Mouse (Mus musculus) lung, postnatal 0 days (tissue): ENCODE measurements around the gene Lin7a. TPM values are rescaled to one million over a fixed set of nuclear protein-coding genes. Genes with fewer than 3 reads are reported as not detected.

ENCODE experiments used
- ATAC-seq: fragments of 200-750 bp; cut with Nextera tagmentation; 2 replicates; pipeline ENCODE4 v1.8.0; 2017; ENCODE audit warnings: moderate library complexity
- DNase-seq: peaks from one replicate; pipeline ENCODE4 v3.0.0-alpha.2; 2016; ENCODE audit warnings: low spot score
- H3K27ac ChIP-seq: fragments of 300-500 bp; sonication (generic); 2 replicates; pipeline ENCODE4 v1.5.1; 2014; ENCODE audit warnings: antibody characterized with exemption, mild to moderate bottlenecking, low read length, mixed read lengths
- H3K27me3 ChIP-seq: fragments of 300-500 bp; sonication (generic); replicated peaks from 2 replicates; pipeline ENCODE4 v1.6.1; 2014; ENCODE audit warnings: low read length, mixed read lengths; ENCODE audit not compliant: insufficient read depth
- H3K36me3 ChIP-seq: fragments of 300-500 bp; sonication (generic); 2 replicates; pipeline ENCODE4 v1.6.1; 2014; ENCODE audit warnings: low read length, mixed read lengths; ENCODE audit not compliant: insufficient read depth
- H3K4me1 ChIP-seq: fragments of 300-500 bp; sonication (generic); 2 replicates; pipeline ENCODE4 v1.6.1; 2014; ENCODE audit warnings: antibody characterized with exemption, low read depth, low read length, mixed read lengths; ENCODE audit not compliant: insufficient read depth
- H3K4me2 ChIP-seq: fragments of 300-500 bp; sonication (generic); replicated peaks from 2 replicates; pipeline ENCODE4 v1.6.1; 2014; ENCODE audit warnings: low read depth, mild to moderate bottlenecking, low read length, moderate library complexity, mixed read lengths
- H3K4me3 ChIP-seq: fragments of 300-500 bp; sonication (generic); 2 replicates; pipeline ENCODE4 v1.5.1; 2014; ENCODE audit warnings: low read depth, low read length
- H3K9ac ChIP-seq: fragments of 300-500 bp; sonication (generic); replicated peaks from 2 replicates; pipeline ENCODE4 v1.6.1; 2014; ENCODE audit warnings: low read depth, mild to moderate bottlenecking
- H3K9me3 ChIP-seq: fragments of 300-500 bp; sonication (generic); 2 replicates; pipeline ENCODE4 v1.6.1; 2016; ENCODE audit warnings: low read length, mixed read lengths
- CTCF ChIP-seq: IDR thresholded peaks from 2 replicates; pipeline ENCODE4 v1.5.1; 2016; ENCODE audit warnings: antibody characterized with exemption, mild to moderate bottlenecking
- EP300 ChIP-seq: IDR thresholded peaks from 2 replicates; pipeline ENCODE4 v1.6.1; 2016; ENCODE audit warnings: antibody characterized with exemption, mild to moderate bottlenecking, control low read depth
- WGBS: fragments of 180-500 bp; shearing (Covaris S2); extraction: QIAGEN DNeasy Blood & Tissue Kit; methylation state at CpG from one replicate; pipeline ENCODE4 v1.1.7; 2014; 5-methylcytosine and 5-hydroxymethylcytosine counted together
- polyA plus RNA-seq: library from polyadenylated mRNA; unstranded; fragments of >200 nt; fragmentation: Nextera tagmentation; extraction: Ambion mirVana; gene quantifications from 2 replicates; pipeline ENCODE4 v1.2.1, GENCODE M21; 2015

Gene Lin7a
- polyA plus RNA-seq, 1 experiment from 2014 or later = 0.43 TPM

DNA sequence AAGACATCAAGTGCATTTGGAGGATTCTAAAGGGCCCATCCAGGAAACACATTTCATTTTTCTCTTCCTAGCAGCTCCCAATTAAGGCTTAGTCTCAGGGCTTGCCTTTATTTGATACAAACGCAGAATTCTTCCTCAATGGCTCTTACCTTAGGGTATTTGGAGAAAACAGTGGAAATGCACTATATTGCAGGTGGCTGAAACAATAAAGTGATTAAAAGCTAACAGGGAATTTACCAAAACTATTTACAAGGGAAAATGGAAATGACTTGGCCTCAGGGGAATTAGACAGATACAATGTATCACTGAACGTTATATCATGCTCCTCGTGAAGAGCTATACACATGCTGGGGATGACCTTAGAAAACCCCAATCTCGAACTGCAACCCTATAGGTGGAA, 35.3 kb upstream of the Lin7a start:
- H3K36me3 ChIP-seq = no peaks in the 10 kb centered on the region
- H3K4me1 ChIP-seq = no peaks in the 10 kb centered on the region
- no peaks in the 10 kb centered on the region for H3K9me3 ChIP-seq
- DNase-seq (no peak), ATAC-seq (no peak)
- H3K27me3 ChIP-seq = no peaks in the 10 kb centered on the region
- H3K4me2 ChIP-seq = no peak overlapping the region
- no peak overlapping the region for H3K4me3 ChIP-seq
- H3K9ac ChIP-seq = no peak overlapping the region
- TF ChIP-seq CTCF (no peak), EP300 (no peak)
- WGBS = 78% methylated on average over 4 of the region's 4 CpGs
- H3K27ac ChIP-seq = no peak overlapping the region

DNA sequence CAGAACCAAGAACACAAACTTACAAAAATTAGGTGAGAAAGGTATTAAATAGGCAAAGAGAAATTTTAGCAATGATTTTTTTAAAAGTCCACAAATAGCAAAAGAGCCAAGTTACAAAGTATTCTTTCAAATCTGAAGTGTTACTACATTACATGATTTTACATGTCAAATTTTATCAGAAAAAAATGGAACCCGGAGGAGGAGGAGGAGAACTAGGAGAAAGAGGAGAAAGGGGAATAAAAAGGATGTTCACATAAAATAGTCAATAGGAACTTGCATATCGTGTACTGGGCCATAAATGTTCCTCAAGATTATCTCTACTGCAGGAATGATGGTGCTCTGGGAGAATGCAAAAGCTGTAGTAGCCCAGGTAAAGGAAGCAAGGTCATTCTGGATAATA, 34.4 kb upstream of the Lin7a start:
- ATAC-seq (no peak), DNase-seq (no peak)
- H3K27me3 ChIP-seq = no peaks in the 10 kb centered on the region
- TF ChIP-seq EP300 = no peak
- TF ChIP-seq CTCF = no peak
- no peaks in the 10 kb centered on the region for H3K4me1 ChIP-seq
- 74% methylated on average over 2 of the region's 2 CpGs for WGBS
- H3K36me3 ChIP-seq = no peaks in the 10 kb centered on the region
- H3K9me3 ChIP-seq = no peaks in the 10 kb centered on the region
- no peak overlapping the region for H3K27ac ChIP-seq
- no peak overlapping the region for H3K4me3 ChIP-seq
- H3K9ac ChIP-seq = no peak overlapping the region
- no peak overlapping the region for H3K4me2 ChIP-seq

DNA sequence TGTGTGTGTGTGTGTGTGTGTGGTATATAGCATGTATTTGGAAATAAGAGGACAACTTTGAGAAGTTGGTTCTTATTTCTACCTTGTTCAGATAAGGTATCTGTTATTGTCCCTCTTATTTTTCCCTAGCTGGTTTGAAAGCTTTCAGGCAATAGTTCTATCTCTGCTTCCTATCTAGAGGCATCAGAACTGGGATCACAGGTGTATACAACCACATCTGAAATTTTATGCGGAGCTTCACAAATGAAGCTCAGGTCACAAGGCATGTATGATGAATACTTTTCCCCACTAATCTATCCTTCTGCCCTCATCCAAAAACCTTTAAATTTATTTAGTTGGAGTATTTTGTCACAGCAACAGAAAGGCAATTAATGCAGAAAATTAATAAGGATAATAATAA, 33.8 kb upstream of the Lin7a start:
- 94% methylated on average over 1 of the region's 1 CpGs for WGBS

DNA sequence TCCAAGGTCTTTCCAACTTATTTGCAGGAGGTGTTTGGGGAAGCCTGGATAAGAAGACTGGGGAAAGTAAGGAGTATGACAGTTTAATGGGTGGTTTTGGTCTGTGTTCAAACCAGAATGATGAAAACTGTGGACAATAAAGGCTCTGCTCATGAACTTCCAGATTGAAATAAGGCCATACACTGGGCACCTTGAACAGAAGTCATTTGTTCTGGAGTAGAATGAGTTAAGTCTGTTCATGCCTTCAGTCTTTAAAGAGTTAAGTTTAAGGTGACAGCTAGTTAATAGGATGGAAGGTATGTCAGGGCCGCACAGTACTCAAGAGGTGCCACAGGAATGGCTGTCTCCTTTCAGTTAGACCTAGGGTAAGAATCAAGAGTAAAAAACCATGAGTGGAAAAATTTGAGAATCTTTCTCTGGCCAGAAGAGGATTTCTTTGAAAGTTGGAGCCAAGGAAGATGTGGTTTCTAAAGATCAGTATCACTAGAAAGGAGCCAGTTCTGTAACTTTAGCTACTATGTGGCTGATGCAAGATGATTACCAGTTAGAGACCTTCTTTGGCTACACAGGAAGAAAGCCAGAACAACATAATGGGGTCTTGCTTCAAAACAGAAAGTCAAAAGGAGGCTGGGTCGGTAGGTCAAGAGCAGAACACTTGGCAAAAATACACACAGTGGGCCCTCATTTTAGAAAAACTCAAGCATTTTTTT, 33.2 kb upstream of the Lin7a start:
- Histone ChIP-seq H3K9me3 (no peaks in the 10 kb centered on the region), H3K4me3 (no peak overlapping the region), H3K9ac (no peak overlapping the region), H3K36me3 (no peaks in the 10 kb centered on the region), H3K27ac (no peak overlapping the region), H3K4me2 (no peak overlapping the region), H3K27me3 (no peaks in the 10 kb centered on the region), H3K4me1 (no peaks in the 10 kb centered on the region)
- WGBS = 51% methylated on average over 2 of the region's 2 CpGs
- no peak for DNase-seq
- ATAC-seq = no peak
- no peak for TF ChIP-seq EP300
- no peak for TF ChIP-seq CTCF

More for the DNA sequence above, 33.8 kb upstream of the Lin7a start:
- TF ChIP-seq CTCF (no peak), EP300 (no peak)
- H3K27ac ChIP-seq = no peak overlapping the region
- DNase-seq = no peak
- H3K27me3 ChIP-seq = no peaks in the 10 kb centered on the region
- no peak overlapping the region for H3K9ac ChIP-seq
- no peaks in the 10 kb centered on the region for H3K4me1 ChIP-seq
- H3K4me3 ChIP-seq = no peak overlapping the region
- no peaks in the 10 kb centered on the region for H3K36me3 ChIP-seq
- no peaks in the 10 kb centered on the region for H3K9me3 ChIP-seq
- no peak overlapping the region for H3K4me2 ChIP-seq
- ATAC-seq = no peak

DNA sequence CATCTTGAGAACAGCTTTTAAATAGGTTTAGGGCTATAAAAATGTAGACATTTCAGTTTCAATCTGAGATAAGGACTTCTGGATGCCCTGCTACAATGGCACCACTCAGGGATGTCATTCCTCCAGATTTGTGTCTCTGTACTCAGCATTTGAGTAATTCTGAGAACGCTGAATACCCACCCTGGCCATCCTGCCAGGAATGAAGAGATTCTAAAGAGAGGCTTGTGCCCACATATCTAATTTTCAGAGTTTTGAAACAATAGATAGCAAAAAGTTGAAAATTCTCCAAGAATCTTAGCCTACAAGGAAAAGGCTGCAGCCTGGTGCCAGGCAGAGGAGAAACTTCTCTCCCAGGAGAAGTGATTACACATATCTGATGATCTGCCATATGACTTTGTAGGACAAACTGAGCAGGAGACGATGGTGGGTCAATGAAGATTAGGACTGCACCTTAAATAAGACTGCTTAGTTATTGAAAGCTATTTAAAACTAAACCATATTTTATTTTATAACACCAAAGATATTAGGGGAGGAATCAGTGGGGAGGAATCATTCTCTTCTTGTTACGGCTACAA, 32.5 kb upstream of the Lin7a start:
- WGBS = 59% methylated on average over 3 of the region's 3 CpGs
- H3K27me3 ChIP-seq = no peaks in the 10 kb centered on the region
- TF ChIP-seq CTCF = no peak
- no peak for TF ChIP-seq EP300
- H3K4me2 ChIP-seq = no peak overlapping the region
- H3K4me1 ChIP-seq = no peaks in the 10 kb centered on the region
- no peak overlapping the region for H3K4me3 ChIP-seq
- H3K27ac ChIP-seq = no peak overlapping the region
- H3K36me3 ChIP-seq = no peaks in the 10 kb centered on the region
- ATAC-seq (no peak), DNase-seq (no peak)
- H3K9me3 ChIP-seq = no peaks in the 10 kb centered on the region
- no peak overlapping the region for H3K9ac ChIP-seq

DNA sequence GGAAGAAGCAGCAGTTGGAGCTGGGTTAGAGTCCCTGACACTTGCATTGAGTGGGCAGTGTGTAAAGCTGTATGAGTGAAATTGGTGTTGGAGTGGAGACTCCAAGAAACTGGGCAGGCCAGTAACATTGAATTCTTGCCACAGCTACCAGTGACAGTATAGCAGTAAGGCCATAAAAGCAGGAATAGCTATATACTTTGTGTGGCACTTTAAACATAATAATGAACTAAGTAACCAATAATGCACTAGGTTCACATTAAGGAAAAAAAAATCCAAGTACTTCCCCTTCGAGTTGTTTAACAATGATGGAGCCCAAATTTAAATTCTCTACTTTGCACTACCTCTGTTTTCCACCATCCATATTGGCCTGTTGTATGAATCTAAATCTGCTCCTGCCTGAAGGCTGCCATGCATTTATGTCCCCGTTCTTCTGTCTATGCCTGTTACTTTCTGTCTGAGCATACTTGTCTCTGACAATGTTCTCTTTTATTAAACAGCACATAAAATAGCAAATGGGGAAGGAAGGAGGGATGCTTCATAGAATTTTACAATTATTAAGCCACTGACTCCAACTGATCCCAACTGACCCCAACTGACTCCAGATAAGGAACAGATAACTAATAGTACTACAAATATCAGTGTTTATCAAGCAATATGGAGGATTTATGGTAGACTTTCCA, 31.7 kb upstream of the Lin7a start:
- Histone ChIP-seq H3K4me3 (no peak overlapping the region), H3K27ac (no peak overlapping the region), H3K9ac (no peak overlapping the region), H3K4me1 (no peaks in the 10 kb centered on the region), H3K4me2 (no peak overlapping the region), H3K9me3 (no peaks in the 10 kb centered on the region), H3K36me3 (no peaks in the 10 kb centered on the region), H3K27me3 (no peaks in the 10 kb centered on the region)
- DNase-seq = no peak
- ATAC-seq = no peak
- TF ChIP-seq CTCF (no peak), EP300 (no peak)
- 70% methylated on average over 2 of the region's 2 CpGs for WGBS
